28 mouse cellular contexts compared by ENCODE assay signal in the genomic region with DNA sequence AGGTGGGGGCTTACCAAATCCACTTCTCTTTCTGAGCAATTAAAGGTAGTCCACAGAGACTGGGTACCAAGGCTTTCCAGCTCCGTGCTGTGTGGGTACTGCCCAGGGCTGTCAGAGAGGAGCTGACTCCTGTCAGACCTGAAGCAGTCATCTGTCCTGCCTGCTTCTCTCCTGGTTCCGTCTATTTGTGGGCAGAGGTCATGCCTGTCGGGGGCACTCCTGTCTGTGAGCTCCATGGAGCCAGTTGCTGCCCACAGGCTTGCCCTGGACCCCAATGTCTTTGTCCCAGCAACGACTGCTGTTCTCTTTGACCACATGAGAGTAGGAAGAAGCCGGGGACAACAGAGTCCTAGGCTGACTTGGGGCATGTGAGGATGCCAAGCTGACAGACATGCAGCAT. TPM values are rescaled to one million over a fixed set of nuclear protein-coding genes. Genes with fewer than 3 reads are reported as not detected.
DNase-seq lines count a peak whose midpoint lies in the region; ATAC-seq and TF ChIP-seq lines count a peak whose summit lies in the region.
"Had no signal": no experiment of that assay in that cellular context is flagged by ENCODE, and none has a peak within 500 bp of the region (broad histone marks: within the 10 kb centered on the region; RNA-seq: fewer than 3 reads in every experiment).

No protein-coding gene starts in this region.

- no peaks in the 10 kb centered on the region for H3K27me3 ChIP-seq in midbrain, embryonic 16.5 days (ENCODE audit: control insufficient read depth, insufficient read depth, low read depth, low read length)
- H3K27me3 ChIP-seq: embryonic facial prominence, embryonic 13.5 days; forebrain, embryonic 15.5 days; heart, embryonic 15.5 days; hindbrain, embryonic 13.5 days; intestine, embryonic 15.5 days; Patski had no signal

- no peaks in the 10 kb centered on the region for H3K36me3 ChIP-seq in midbrain, embryonic 16.5 days (ENCODE audit: control insufficient read depth, insufficient read depth, low read length)
- H3K36me3 ChIP-seq: embryonic facial prominence, embryonic 10.5 days; embryonic facial prominence, embryonic 13.5 days; forebrain, embryonic 12.5 days; forebrain, embryonic 15.5 days; G1E; heart, embryonic 15.5 days; hindbrain, embryonic 10.5 days; hindbrain, embryonic 13.5 days; intestine, embryonic 15.5 days had no signal

- H3K4me1 ChIP-seq in lung, adult 2 months (ENCODE audit: control insufficient read depth, insufficient read depth, low read length): peaks cover 21% of the 10 kb centered on the region
- peaks cover 2% of the 10 kb centered on the region; the same call in 1 of the 2 replicates for H3K4me1 ChIP-seq in midbrain, embryonic 16.5 days (ENCODE audit: control insufficient read depth, insufficient read depth, low read length)

- no peak for TF ChIP-seq CTCF in lung, adult 2 months (IDR thresholded peaks at IDR 0.05; ENCODE audit: insufficient read depth, low read length)

- ATAC-seq in midbrain, embryonic 16.5 days: no peak
- ATAC-seq: forebrain, embryonic 15.5 days; hindbrain, embryonic 16.5 days; intestine, embryonic 15.5 days; Patski had no signal

- no peak overlapping the region for H3K27ac ChIP-seq in midbrain, embryonic 16.5 days (ENCODE audit: low read length)
- H3K27ac ChIP-seq: embryonic facial prominence, embryonic 10.5 days; embryonic facial prominence, embryonic 13.5 days; forebrain, embryonic 12.5 days; forebrain, embryonic 15.5 days; heart, embryonic 15.5 days; hindbrain, embryonic 13.5 days; intestine, embryonic 15.5 days had no signal

- H3K9me3 ChIP-seq in midbrain, embryonic 16.5 days (replicated peaks; ENCODE audit: control insufficient read depth, low read length, poor library complexity, severe bottlenecking): no peaks in the 10 kb centered on the region
- H3K9me3 ChIP-seq: embryonic facial prominence, embryonic 10.5 days; embryonic facial prominence, embryonic 13.5 days; forebrain, embryonic 12.5 days; forebrain, embryonic 15.5 days; heart, embryonic 15.5 days; hindbrain, embryonic 10.5 days; hindbrain, embryonic 13.5 days; intestine, embryonic 15.5 days had no signal

- no peak overlapping the region for H3K4me2 ChIP-seq in midbrain, embryonic 16.5 days (ENCODE audit: low read length)
- H3K4me2 ChIP-seq: embryonic facial prominence, embryonic 13.5 days; forebrain, embryonic 12.5 days; forebrain, embryonic 15.5 days; heart, embryonic 11.5 days; heart, embryonic 15.5 days; hindbrain, embryonic 13.5 days; intestine, embryonic 15.5 days had no signal

- DNase-seq in cerebellum, adult 8-10 months: peak; percentile 18
- DNase-seq in cerebellum, adult 18-20 months: no peak
- DNase-seq in heart, adult 11 months: peak; percentile 91
- DNase-seq in heart, adult 18-20 months: no peak
- peak; percentile 9 for DNase-seq in lung, adult 2 months
- DNase-seq in lung, postnatal 14 days: no peak
- DNase-seq: adrenal gland, postnatal 10 days; adrenal gland, postnatal 36 days; B cell, adult 2 months; embryo, embryonic 11 days; gastrocnemius, postnatal 10 days; heart, postnatal 10 days; heart, postnatal 36 days; kidney, adult 11 months had no signal

- no peak overlapping the region for H3K4me3 ChIP-seq in lung, adult 2 months (replicated peaks; ENCODE audit: extremely low read depth, low read depth, low read length)
- H3K4me3 ChIP-seq in midbrain, embryonic 16.5 days (ENCODE audit: low read depth, low read length): no peak overlapping the region
- H3K4me3 ChIP-seq: embryonic facial prominence, embryonic 10.5 days; embryonic facial prominence, embryonic 13.5 days; erythroblast, embryonic 14.5 days; forebrain, embryonic 12.5 days; forebrain, embryonic 15.5 days; heart, embryonic 15.5 days; hindbrain, embryonic 10.5 days; hindbrain, embryonic 13.5 days; intestine, embryonic 15.5 days had no signal

- TF ChIP-seq POLR2A in lung, adult 2 months (IDR thresholded peaks at IDR 0.05; ENCODE audit: borderline replicate concordance, extremely low read depth, low read depth, low read length): no peak

- WGBS in lung, adult 2 months: 92% methylated on average over 5 of the region's 5 CpGs
- 79% methylated on average over 5 of the region's 5 CpGs for WGBS in midbrain, embryonic 16.5 days

- H3K9ac ChIP-seq in midbrain, embryonic 16.5 days (ENCODE audit: low read depth, low read length): no peak overlapping the region
- H3K9ac ChIP-seq: embryonic facial prominence, embryonic 13.5 days; forebrain, embryonic 12.5 days; forebrain, embryonic 15.5 days; heart, embryonic 15.5 days; hindbrain, embryonic 13.5 days; intestine, embryonic 15.5 days had no signal

RNA-seq across cellular contexts. Expression of gene Pim3, which starts 5.4 kb away (rescaled TPM):
- 100 to 1,000 TPM in 1 of 2 experiments, 10 to 100 TPM in 1; 97.9 to 139 TPM for total RNA-seq in heart, adult 18-20 months (2021)
- polyA plus RNA-seq in lung, adult 2 months (2012; rRNA removed): 55.0 and 97.1 TPM in 2 replicates
- polyA plus RNA-seq in midbrain, embryonic 16.5 days (2015; fragmentation: Nextera tagmentation; extraction: Ambion mirVana): 64.7 and 67.5 TPM in 2 replicates

RNA-seq across cellular contexts. Expression of gene Creld2, which starts 37.2 kb away (rescaled TPM):
- total RNA-seq in heart, adult 18-20 months (2021): 10 to 100 TPM; 19.6 to 28.7 TPM
- polyA plus RNA-seq in lung, adult 2 months (2012; rRNA removed): 34.1 and 37.5 TPM in 2 replicates
- 60.6 and 66.4 TPM in 2 replicates for polyA plus RNA-seq in midbrain, embryonic 16.5 days (2015; fragmentation: Nextera tagmentation; extraction: Ambion mirVana)

RNA-seq across cellular contexts. Expression of gene Alg12, which starts 37.5 kb away (rescaled TPM):
- 1 to 10 TPM; 8.3 to 8.8 TPM for total RNA-seq in heart, adult 18-20 months (2021)
- 16.4 and 16.7 TPM in 2 replicates for polyA plus RNA-seq in lung, adult 2 months (2012; rRNA removed)
- 7.8 and 9.4 TPM in 2 replicates for polyA plus RNA-seq in midbrain, embryonic 16.5 days (2015; fragmentation: Nextera tagmentation; extraction: Ambion mirVana)

Comparison
In these comparisons a context has a peak if more than half of its experiments do, and no peak if none do; other contexts are left out.
1. DNase-seq: peak in cerebellum, adult 8-10 months (single experiment), heart, adult 11 months (single experiment) and lung, adult 2 months (single experiment); none in cerebellum, adult 18-20 months (0 of 2), heart, adult 18-20 months (0 of 2) and lung, postnatal 14 days (single experiment).